Mouse (Mus musculus): Measurements from ENCODE around the gene Cib1.

GRCm38 (mm10) chr7:80244851-80245250 lies 12.2 kb upstream of the Cib1 start:
- TF ChIP-seq EP300 (IDR thresholded peaks at IDR 0.05; ENCODE audit: low read depth) (no peak), CTCF (IDR thresholded peaks at IDR 0.05; ENCODE audit: low read depth) (no peak)

Measured in liver, embryonic 14.5 days (tissue).